Mouse (Mus musculus) myocyte (in vitro differentiated cells): ENCODE data around the gene Sowahb. TPM values are rescaled to one million over a fixed set of nuclear protein-coding genes. Genes with fewer than 3 reads are reported as not detected.

ENCODE experiments used
- H3K27me3 ChIP-seq: one replicate; pipeline ENCODE4 v1.6.1; 2011; ENCODE audit not compliant: control insufficient read depth, insufficient read depth, insufficient read length
- H3K36me3 ChIP-seq: one replicate; pipeline ENCODE4 v1.6.1; 2011; ENCODE audit not compliant: control insufficient read depth, insufficient read depth
- H3K4me2 ChIP-seq: one replicate; pipeline ENCODE4 v1.6.1; 2011; ENCODE audit warnings: low read depth, control low read depth
- H3K4me3 ChIP-seq: one replicate; pipeline ENCODE4 v1.5.1; 2011; ENCODE audit warnings: mild to moderate bottlenecking, control low read depth, moderate library complexity
- H3K79me2 ChIP-seq: one replicate; pipeline ENCODE4 v1.6.1; 2011; ENCODE audit not compliant: control insufficient read depth, insufficient read depth
- H3ac ChIP-seq: one replicate; pipeline ENCODE4 v1.6.1; 2011; ENCODE audit not compliant: control insufficient read depth, insufficient read length
- CEBPB ChIP-seq: IDR thresholded peaks from 2 replicates; pipeline ENCODE4 v1.6.1; 2011; ENCODE audit warnings: mild to moderate bottlenecking, moderate library complexity; ENCODE audit not compliant: poor library complexity, insufficient read depth, severe bottlenecking
- E2F4 ChIP-seq: IDR thresholded peaks from one replicate; pipeline ENCODE4 v1.6.1; 2011; ENCODE audit warnings: mild to moderate bottlenecking, control low read depth, moderate library complexity; ENCODE audit not compliant: insufficient read depth
- MAX ChIP-seq: IDR thresholded peaks from one replicate; pipeline ENCODE4 v1.6.1; 2011; ENCODE audit warnings: low read depth, mild to moderate bottlenecking, control low read depth
- MYOD1 ChIP-seq, 3 experiments: IDR thresholded peaks; one replicate each; pipeline ENCODE4 v1.6.1; 2011; ENCODE audit warnings: control low read depth in 2 of 3, low read depth in 2 of 3, mild to moderate bottlenecking in 2 of 3, moderate library complexity in 1 of 3; ENCODE audit not compliant: insufficient read length in 2 of 3, control insufficient read depth in 1 of 3
- MYOG ChIP-seq, 3 experiments: IDR thresholded peaks; one replicate each; pipeline ENCODE4 v1.6.1; 2011; ENCODE audit warnings: control low read depth in 2 of 3, low read depth in 2 of 3, mild to moderate bottlenecking in 2 of 3; ENCODE audit not compliant: insufficient read length in 2 of 3, control insufficient read depth in 1 of 3, insufficient read depth in 1 of 3
- POLR2A ChIP-seq: IDR thresholded peaks from one replicate; pipeline ENCODE4 v1.6.1; 2011; ENCODE audit warnings: low read depth, mild to moderate bottlenecking, control low read depth, moderate library complexity; ENCODE audit not compliant: insufficient read length
- POLR2AphosphoS2 ChIP-seq: IDR thresholded peaks from one replicate; pipeline ENCODE4 v1.6.1; 2011; ENCODE audit warnings: low read depth, control low read depth; ENCODE audit not compliant: insufficient read length
- REST ChIP-seq: IDR thresholded peaks from one replicate; pipeline ENCODE4 v1.6.1; 2011; ENCODE audit warnings: mild to moderate bottlenecking, control low read depth, moderate library complexity; ENCODE audit not compliant: insufficient read depth, insufficient read length
- SRF ChIP-seq: IDR thresholded peaks from one replicate; pipeline ENCODE4 v1.6.1; 2011; ENCODE audit warnings: low read depth; ENCODE audit not compliant: control insufficient read depth, insufficient read length
- TCF12 ChIP-seq: IDR thresholded peaks from one replicate; pipeline ENCODE4 v1.6.1; 2011; ENCODE audit warnings: mild to moderate bottlenecking, control low read depth; ENCODE audit not compliant: poor library complexity, insufficient read depth, severe bottlenecking
- TCF3 ChIP-seq: IDR thresholded peaks from one replicate; pipeline ENCODE4 v1.6.1; 2011; ENCODE audit warnings: low read depth, control low read depth; ENCODE audit not compliant: insufficient read length
- USF1 ChIP-seq: IDR thresholded peaks from one replicate; pipeline ENCODE4 v1.6.1; 2011; ENCODE audit warnings: low read depth, mild to moderate bottlenecking, control low read depth, moderate library complexity
- polyA plus RNA-seq: library from polyadenylated mRNA; unstranded; fragments of >200 nt; fragmentation: generic; extraction: Trizol; gene quantifications from one replicate; pipeline ENCODE4 v1.2.1, GENCODE M21; 2012; ENCODE audit warnings: missing spikeins

Sowahb gene
- polyA plus RNA-seq, 1 experiment = not detected

DNA sequence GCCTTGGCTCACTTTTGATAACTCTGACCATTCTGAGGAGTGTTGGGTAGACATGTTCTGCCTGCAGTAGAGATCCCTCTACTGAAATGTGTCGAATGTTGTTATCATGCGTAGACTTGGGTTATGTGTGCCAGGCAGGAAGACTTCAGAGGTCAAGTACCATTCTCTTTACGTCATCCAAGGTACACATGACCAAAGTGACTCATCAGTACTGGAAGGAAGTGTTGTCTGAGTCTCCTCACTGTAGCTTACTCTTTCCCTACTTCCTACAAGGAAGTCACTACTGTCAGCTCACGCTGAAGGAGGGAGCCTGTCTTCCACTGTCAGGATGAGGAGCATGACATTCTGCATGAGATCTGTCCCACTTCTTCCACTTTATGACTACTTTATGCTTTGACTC lies 12.2 kb downstream of the Sowahb start:
- H3K4me3 ChIP-seq = no peak overlapping the region
- TF ChIP-seq USF1 = peak; percentile 19
- no peak for TF ChIP-seq REST

GRCm38 (mm10) chr5:93030869-93031268 lies 14.0 kb downstream of the Sowahb start:
- no peaks in the 10 kb centered on the region for H3K79me2 ChIP-seq
- TF ChIP-seq TCF12 = no peak
- TF ChIP-seq POLR2AphosphoS2 = no peak
- TF ChIP-seq SRF = no peak
- TF ChIP-seq E2F4 = no peak
- TF ChIP-seq CEBPB = no peak
- no peak for TF ChIP-seq POLR2A
- TF ChIP-seq REST = no peak
- TF ChIP-seq TCF3 = no peak
- TF ChIP-seq MYOD1 (IDR thresholded peaks at IDR 0.05; ENCODE audit: control insufficient read depth in 1 of 3, insufficient read length in 2 of 3, low read depth in 2 of 3) = no peak
- TF ChIP-seq USF1 = no peak
- no peak for TF ChIP-seq MYOG (IDR thresholded peaks at IDR 0.05; ENCODE audit: control insufficient read depth in 1 of 3, insufficient read depth in 1 of 3, insufficient read length in 2 of 3, low read depth in 2 of 3)
- TF ChIP-seq MAX = no peak
- no peak overlapping the region for H3ac ChIP-seq
- H3K4me2 ChIP-seq = no peak overlapping the region
- H3K36me3 ChIP-seq = no peaks in the 10 kb centered on the region
- no peaks in the 10 kb centered on the region for H3K27me3 ChIP-seq
- H3K4me3 ChIP-seq = no peak overlapping the region

More for the DNA sequence above, 12.2 kb downstream of the Sowahb start:
- Histone ChIP-seq H3K79me2 (no peaks in the 10 kb centered on the region), H3ac (no peak overlapping the region), H3K27me3 (no peaks in the 10 kb centered on the region), H3K4me2 (no peak overlapping the region), H3K36me3 (no peaks in the 10 kb centered on the region)

- no peaks in the 10 kb centered on the region for H3K79me2 ChIP-seq
- H3K4me3 ChIP-seq = no peak overlapping the region
- H3K27me3 ChIP-seq = no peaks in the 10 kb centered on the region
- no peak for TF ChIP-seq POLR2A
- no peak for TF ChIP-seq SRF
- TF ChIP-seq CEBPB = no peak
- no peak for TF ChIP-seq TCF3
- no peak for TF ChIP-seq E2F4
- no peak for TF ChIP-seq REST
- no peak for TF ChIP-seq MYOG (IDR thresholded peaks at IDR 0.05; ENCODE audit: control insufficient read depth in 1 of 3, insufficient read depth in 1 of 3, insufficient read length in 2 of 3, low read depth in 2 of 3)
- no peak for TF ChIP-seq USF1
- TF ChIP-seq MYOD1 (IDR thresholded peaks at IDR 0.05; ENCODE audit: control insufficient read depth in 1 of 3, insufficient read length in 2 of 3, low read depth in 2 of 3) = no peak
- TF ChIP-seq MAX = no peak
- no peak for TF ChIP-seq TCF12
- no peak for TF ChIP-seq POLR2AphosphoS2
- H3K36me3 ChIP-seq = no peaks in the 10 kb centered on the region
- no peak overlapping the region for H3ac ChIP-seq
- H3K4me2 ChIP-seq = no peak overlapping the region
Measured at GRCm38 (mm10) chr5:93030411-93030810, 14.4 kb downstream of the Sowahb start.

DNA sequence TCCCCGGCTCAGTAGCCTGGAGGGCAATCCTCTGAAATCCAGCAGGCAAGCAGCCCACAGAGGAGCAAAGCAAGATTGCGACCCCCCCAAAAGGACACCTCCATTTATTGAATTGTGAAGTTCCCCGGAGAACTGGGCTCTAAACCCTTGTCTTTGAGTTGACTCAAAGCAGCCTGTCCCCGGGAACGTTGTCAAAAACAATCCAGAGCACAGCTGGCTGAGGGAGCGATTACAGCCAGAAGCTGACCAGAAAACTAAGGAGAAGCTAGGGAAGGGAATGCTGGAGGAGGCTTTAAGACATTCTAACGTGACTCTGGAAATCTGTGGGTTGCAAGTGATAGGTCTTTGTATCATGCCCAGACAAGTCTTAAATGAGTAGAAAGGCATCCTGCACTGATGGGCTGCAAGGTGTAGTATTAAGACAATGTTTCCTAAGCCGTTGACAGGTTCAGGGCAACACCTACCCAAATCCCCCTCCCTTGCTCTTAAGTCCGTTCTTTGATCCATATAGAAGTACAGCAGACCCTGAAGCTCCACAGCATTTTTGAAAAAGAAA lies 17.6 kb downstream of the Sowahb start:
- Histone ChIP-seq H3K4me2 (peak overlapping the region; percentile 36), H3K4me3 (no peak overlapping the region), H3K27me3 (no peaks in the 10 kb centered on the region), H3ac (no peak overlapping the region), H3K79me2 (no peaks in the 10 kb centered on the region), H3K36me3 (no peaks in the 10 kb centered on the region)
- no peak for TF ChIP-seq USF1
- no peak for TF ChIP-seq E2F4
- TF ChIP-seq MAX = no peak
- TF ChIP-seq MYOG (IDR thresholded peaks at IDR 0.05; ENCODE audit: control insufficient read depth in 1 of 3, insufficient read depth in 1 of 3, insufficient read length in 2 of 3, low read depth in 2 of 3) = no peak
- TF ChIP-seq TCF12 = no peak
- TF ChIP-seq POLR2A = no peak
- TF ChIP-seq CEBPB = no peak
- TF ChIP-seq TCF3 = no peak
- TF ChIP-seq SRF = no peak
- TF ChIP-seq REST = no peak
- TF ChIP-seq POLR2AphosphoS2 = no peak
- TF ChIP-seq MYOD1 (IDR thresholded peaks at IDR 0.05; ENCODE audit: control insufficient read depth in 1 of 3, insufficient read length in 2 of 3, low read depth in 2 of 3) = no peak

DNA sequence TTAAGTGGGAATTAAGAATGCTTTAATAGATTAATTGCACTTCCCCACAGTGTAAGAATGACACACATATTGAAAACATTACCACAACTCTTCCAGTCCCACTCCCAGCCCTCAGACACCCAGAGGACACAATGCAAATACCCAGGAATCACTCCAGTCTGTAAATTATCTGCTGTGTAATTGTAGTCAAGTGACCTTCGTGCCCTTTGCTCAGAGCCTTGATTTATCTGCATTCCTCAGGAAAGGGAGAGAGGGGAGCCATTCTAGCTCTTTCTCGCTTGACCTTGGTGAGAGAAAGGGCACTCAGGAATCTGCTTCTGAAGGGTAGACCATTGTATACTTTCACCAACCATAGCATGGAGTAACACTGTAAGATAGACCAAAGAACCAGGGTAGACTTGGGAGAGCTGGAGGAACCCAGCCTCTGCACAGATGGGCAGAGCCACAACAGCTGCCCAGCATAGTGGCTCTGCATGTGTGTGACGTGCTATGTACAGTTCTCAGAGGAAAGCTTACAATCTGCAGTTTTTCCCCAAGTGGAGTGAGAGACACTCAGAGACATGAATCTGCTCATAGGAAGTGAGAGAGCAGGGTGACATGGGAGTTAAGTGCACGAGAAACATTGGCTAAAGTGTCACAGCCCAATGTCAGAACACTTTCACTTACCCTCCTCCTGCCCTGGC lies 18.2 kb downstream of the Sowahb start:
- no peak overlapping the region for H3ac ChIP-seq
- peak overlapping the region; percentile 36 for H3K4me2 ChIP-seq
- TF ChIP-seq MYOD1 (IDR thresholded peaks at IDR 0.05; ENCODE audit: control insufficient read depth in 1 of 3, insufficient read length in 2 of 3, low read depth in 2 of 3) (peak in 2 of 3 experiments; percentile 5 to 35), TCF12 (no peak), POLR2AphosphoS2 (no peak), POLR2A (no peak), MYOG (IDR thresholded peaks at IDR 0.05; ENCODE audit: control insufficient read depth in 1 of 3, insufficient read depth in 1 of 3, insufficient read length in 2 of 3, low read depth in 2 of 3) (peak in 1 of 3 experiments; percentile 24), TCF3 (no peak), REST (no peak)
- no peaks in the 10 kb centered on the region for H3K79me2 ChIP-seq
- no peaks in the 10 kb centered on the region for H3K27me3 ChIP-seq
- no peak overlapping the region for H3K4me3 ChIP-seq
- no peaks in the 10 kb centered on the region for H3K36me3 ChIP-seq
